Mouse (Mus musculus): ENCODE data around the gene Zscan29. TPM values are rescaled to one million over a fixed set of nuclear protein-coding genes. Genes with fewer than 3 reads are reported as not detected.

Zscan29 gene
- total and polyA plus RNA-seq, 3 experiments = 6.5 to 199 (median 10.2) TPM

GRCm38 (mm10) chr2:121170980-121171742 lies at the start of gene Zscan29 (continued):
- peak; percentile 97 for TF ChIP-seq ELF1 (IDR thresholded peaks at IDR 0.05; ENCODE audit: low read depth, low read length)
- peak; percentile 41 for TF ChIP-seq MXI1 (IDR thresholded peaks at IDR 0.05; ENCODE audit: low read depth, low read length)
- peak; percentile 60 for TF ChIP-seq HCFC1 (IDR thresholded peaks at IDR 0.05; ENCODE audit: low read depth, low read length)
- TF ChIP-seq CTCF (IDR thresholded peaks at IDR 0.05 in 2 of 3, conservative IDR thresholded peaks at IDR 0.05 in 1 of 3; ENCODE audit: control insufficient read depth in 1 of 3, insufficient read depth in 1 of 3, low read depth in 2 of 3, low read length in 3 of 3, poor library complexity in 1 of 3, severe bottlenecking in 1 of 3) = peak in 1 of 3 experiments; percentile 28; a peak in 2 of 6 replicates

- no peak for TF ChIP-seq MAX (IDR thresholded peaks at IDR 0.05; ENCODE audit: low read length)
- no peak for TF ChIP-seq POLR2AphosphoS2 (IDR thresholded peaks at IDR 0.05; ENCODE audit: low read length)
- no peak for TF ChIP-seq GABPA (IDR thresholded peaks at IDR 0.05; ENCODE audit: low read depth, low read length)
- TF ChIP-seq HCFC1 (IDR thresholded peaks at IDR 0.05; ENCODE audit: low read depth, low read length) = no peak
- no peak for TF ChIP-seq CTCF (IDR thresholded peaks at IDR 0.05 in 2 of 3, conservative IDR thresholded peaks at IDR 0.05 in 1 of 3; ENCODE audit: control insufficient read depth in 1 of 3, insufficient read depth in 1 of 3, low read depth in 2 of 3, low read length in 3 of 3, poor library complexity in 1 of 3, severe bottlenecking in 1 of 3)
- no peak for TF ChIP-seq SIN3A (IDR thresholded peaks at IDR 0.05; ENCODE audit: low read length)
- no peak for TF ChIP-seq ETS1 (IDR thresholded peaks at IDR 0.05; ENCODE audit: low read depth, low read length)
- TF ChIP-seq NELFE (IDR thresholded peaks at IDR 0.05; ENCODE audit: low read depth, low read length) = no peak
- TF ChIP-seq GATA1 (IDR thresholded peaks at IDR 0.05; ENCODE audit: low read depth, low read length) = no peak
- TF ChIP-seq ZKSCAN1 (IDR thresholded peaks at IDR 0.05; ENCODE audit: low read depth, low read length) = no peak
- TF ChIP-seq POLR2A (IDR thresholded peaks at IDR 0.05; ENCODE audit: control insufficient read depth in 1 of 2, insufficient read depth in 1 of 2, low read depth in 1 of 2, low read length in 2 of 2, poor library complexity in 1 of 2) = no peak
- no peak for TF ChIP-seq ZC3H11A (IDR thresholded peaks at IDR 0.05; ENCODE audit: low read depth, low read length)
- TF ChIP-seq EP300 (IDR thresholded peaks at IDR 0.05; ENCODE audit: low read depth in 1 of 2, low read length in 2 of 2) = no peak
- no peak for TF ChIP-seq NRF1 (IDR thresholded peaks at IDR 0.05; ENCODE audit: insufficient read depth, low read depth, low read length, poor library complexity, severe bottlenecking)
- TF ChIP-seq TBP (IDR thresholded peaks at IDR 0.05; ENCODE audit: low read depth, low read length) = no peak
- TF ChIP-seq E2F4 (IDR thresholded peaks at IDR 0.05; ENCODE audit: borderline replicate concordance, low read depth, low read length) = no peak
- TF ChIP-seq CHD2 (IDR thresholded peaks at IDR 0.05; ENCODE audit: low read length) = no peak
- TF ChIP-seq RAD21 (IDR thresholded peaks at IDR 0.05; ENCODE audit: low read depth, low read length) = no peak
- TF ChIP-seq USF1 (IDR thresholded peaks at IDR 0.05; ENCODE audit: low read depth, low read length) = no peak
- no peak for TF ChIP-seq MAFK (IDR thresholded peaks at IDR 0.05; ENCODE audit: borderline replicate concordance, low read depth, low read length)
- no peak overlapping the region for H3K9ac ChIP-seq (ENCODE audit: control insufficient read depth, low read depth, low read length, poor library complexity, severe bottlenecking)
- H3K79me2 ChIP-seq (ENCODE audit: control insufficient read depth, insufficient read depth, low read length, poor library complexity) = no peaks in the 10 kb centered on the region
- DNase-seq (ENCODE audit: low read depth, low spot score) = no peak
- no peaks in the 10 kb centered on the region for H3K4me1 ChIP-seq (ENCODE audit: control insufficient read depth in 1 of 2, insufficient read depth in 2 of 2, low read length in 2 of 2)
- no peaks in the 10 kb centered on the region for H3K9me3 ChIP-seq (replicated peaks; ENCODE audit: insufficient read depth, low read length)
- H3K4me3 ChIP-seq (ENCODE audit: control insufficient read depth in 1 of 2, insufficient read depth in 1 of 2, low read depth in 2 of 2, low read length in 2 of 2) = no peak overlapping the region
- H3K27ac ChIP-seq (ENCODE audit: control insufficient read depth, low read depth, low read length) = no peak overlapping the region
- H3K27me3 ChIP-seq (ENCODE audit: control insufficient read depth in 1 of 2, insufficient read depth in 2 of 2, low read length in 2 of 2) = no peaks in the 10 kb centered on the region
- no peaks in the 10 kb centered on the region for H3K36me3 ChIP-seq (ENCODE audit: control insufficient read depth in 1 of 2, insufficient read depth in 2 of 2, low read length in 2 of 2)
Observed at GRCm38 (mm10) chr2:121219994-121220393, 49.1 kb upstream of the Zscan29 start.
